Mouse (Mus musculus) testis, adult 2 months (tissue): ENCODE results near the gene Shisa8.

Experiments
- CTCF ChIP-seq: fragments of 200-500 bp; IDR thresholded peaks from 2 replicates; pipeline ENCODE4 v1.5.1; 2012; ENCODE audit warnings: low read depth, mild to moderate bottlenecking, inconsistent platforms, low read length, moderate library complexity; ENCODE audit not compliant: control insufficient read depth, insufficient read depth, insufficient replicate concordance
- POLR2A ChIP-seq: fragments of 200-500 bp; IDR thresholded peaks from 2 replicates; pipeline ENCODE4 v1.6.1; 2012; ENCODE audit warnings: low read depth, mild to moderate bottlenecking, inconsistent platforms, low read length, moderate library complexity; ENCODE audit not compliant: control insufficient read depth

DNA sequence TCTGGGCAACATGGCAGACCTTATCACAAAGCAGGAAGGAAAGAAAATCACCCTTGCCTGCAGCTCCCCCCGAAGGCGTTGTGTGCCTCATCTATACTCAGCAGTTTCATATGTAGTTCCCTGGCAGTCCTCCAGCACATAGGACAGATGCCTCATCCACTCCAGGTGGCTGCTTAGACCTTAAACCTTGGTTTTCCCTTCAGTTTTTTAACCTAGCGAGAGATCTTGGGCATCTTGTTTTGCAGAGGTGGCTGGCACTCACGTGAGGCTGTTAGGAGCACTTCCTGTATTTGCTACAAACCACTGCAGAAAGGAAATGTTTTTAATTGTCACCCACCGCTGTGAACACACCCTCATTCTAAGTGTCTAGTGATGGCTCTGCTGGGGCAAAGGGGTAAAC is 25.7 kb downstream of the Shisa8 start:
- TF ChIP-seq CTCF (no peak), POLR2A (no peak)
